Mouse (Mus musculus) erythroblast, embryonic 14.5 days (primary cell): ENCODE data around the gene Trim26. TPM values are rescaled to one million over a fixed set of nuclear protein-coding genes. Genes with fewer than 3 reads are reported as not detected.

Experiments
- H3K27me3 ChIP-seq: 2 replicates; pipeline ENCODE4 v1.6.1; 2012; ENCODE audit warnings: inconsistent platforms; ENCODE audit not compliant: control insufficient read depth
- H3K36me3 ChIP-seq: 2 replicates; pipeline ENCODE4 v1.6.1; 2012; ENCODE audit warnings: mild to moderate bottlenecking, inconsistent platforms; ENCODE audit not compliant: control insufficient read depth
- H3K4me1 ChIP-seq: 2 replicates; pipeline ENCODE4 v1.6.1; 2012; ENCODE audit warnings: inconsistent platforms; ENCODE audit not compliant: control insufficient read depth
- H3K4me3 ChIP-seq: replicated peaks from 2 replicates; pipeline ENCODE3; 2012; ENCODE audit warnings: moderate library complexity, mild to moderate bottlenecking, inconsistent platforms
- H3K9me3 ChIP-seq: 2 replicates; pipeline ENCODE4 v1.6.1; 2012; ENCODE audit warnings: low read length, inconsistent platforms, mixed read lengths; ENCODE audit not compliant: control insufficient read depth
- GATA1 ChIP-seq: IDR thresholded peaks from 2 replicates; pipeline ENCODE4 v1.6.1; 2012; ENCODE audit warnings: low read length, inconsistent platforms, mixed read lengths
- TAL1 ChIP-seq: IDR thresholded peaks from 3 replicates; pipeline ENCODE4 v1.6.1; 2012; ENCODE audit warnings: low read length, inconsistent platforms, mixed read lengths
- polyA plus RNA-seq: library from polyadenylated mRNA; stranded (reverse); fragments of >175 nt; gene quantifications from 2 replicates; pipeline ENCODE4 v1.2.3, GENCODE M21; 2012

Trim26 gene
- polyA plus RNA-seq, 1 experiment, result 2.5 TPM

DNA sequence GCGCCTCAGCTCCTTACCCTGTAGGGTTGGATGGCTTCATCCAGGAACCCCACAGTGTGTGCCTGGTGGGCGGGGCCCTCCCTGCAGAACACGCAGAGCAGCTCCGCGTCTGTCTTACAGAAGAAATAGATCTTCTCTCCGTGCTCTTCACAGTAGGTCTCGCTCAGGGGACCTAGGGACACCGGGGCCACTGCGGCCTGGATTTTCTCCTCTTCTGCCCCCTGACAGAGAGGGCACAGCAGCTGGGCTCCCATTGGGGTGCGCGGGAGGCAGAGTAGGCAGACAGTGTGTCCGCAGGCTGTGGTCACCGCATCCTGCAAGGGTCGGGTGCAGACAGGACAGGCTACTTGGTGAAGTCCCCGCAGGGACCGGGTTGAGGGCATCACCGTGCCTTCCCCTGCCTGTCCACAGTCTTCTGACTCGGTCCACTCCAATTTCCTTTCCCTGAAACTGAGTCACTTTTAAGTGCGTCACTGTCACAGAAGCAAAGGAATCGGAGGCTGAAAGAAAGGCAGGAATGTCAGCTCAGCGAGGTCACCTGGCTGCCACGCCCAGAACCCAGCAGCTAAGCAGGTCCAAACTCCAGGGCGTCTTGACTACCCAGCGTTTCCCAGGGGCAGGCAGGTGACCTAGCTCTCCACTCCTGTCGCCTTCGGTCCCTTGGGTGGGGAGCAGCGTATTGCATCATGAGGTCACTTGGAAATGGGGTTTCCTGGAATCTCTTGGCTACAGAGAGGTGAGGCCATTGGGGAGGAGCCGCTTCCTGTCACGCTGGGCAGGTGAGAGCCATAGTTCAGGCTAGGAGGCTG is 30.0 kb downstream of the Trim26 start, which contains the start of gene Trim15:
Gene Trim15 (minus strand): TSS at position 492 of the 809 bp plus-strand sequence.
- peaks cover 64% of the 10 kb centered on the region for H3K4me1 ChIP-seq
- TF ChIP-seq GATA1, result no peak
- no peak for TF ChIP-seq TAL1
- H3K9me3 ChIP-seq, result no peaks in the 10 kb centered on the region
- peaks cover 25% of the 10 kb centered on the region for H3K36me3 ChIP-seq
- H3K27me3 ChIP-seq, result peaks cover 55% of the 10 kb centered on the region
- peak within 1 kb of the TSS; percentile 64 for H3K4me3 ChIP-seq

DNA sequence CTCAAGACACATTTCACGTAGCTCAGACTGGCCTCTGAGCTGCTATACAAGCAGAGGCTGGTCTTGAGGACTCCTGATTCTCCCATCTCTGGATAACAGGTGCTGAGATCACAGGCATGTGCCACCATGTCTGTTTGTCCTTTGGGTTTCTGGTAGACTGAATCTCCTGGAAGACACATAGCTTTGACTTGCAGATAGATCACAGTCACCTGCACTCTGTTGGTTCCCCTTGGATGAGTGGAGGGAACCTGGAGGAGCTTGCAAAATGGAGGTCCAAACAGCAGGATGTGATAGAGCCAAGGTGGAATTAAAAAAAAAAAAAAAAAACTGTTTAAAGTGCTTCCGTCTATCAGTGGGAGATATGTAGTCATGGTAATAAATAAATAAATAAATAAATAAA is 31.9 kb downstream of the Trim26 start:
- TF ChIP-seq TAL1, result no peak
- no peak for TF ChIP-seq GATA1
- H3K4me3 ChIP-seq, result peak overlapping the region; percentile 79
- no peaks in the 10 kb centered on the region for H3K9me3 ChIP-seq
- H3K27me3 ChIP-seq, result peaks cover 36% of the 10 kb centered on the region
- H3K36me3 ChIP-seq, result peaks cover 43% of the 10 kb centered on the region
- H3K4me1 ChIP-seq, result peaks cover 78% of the 10 kb centered on the region

DNA sequence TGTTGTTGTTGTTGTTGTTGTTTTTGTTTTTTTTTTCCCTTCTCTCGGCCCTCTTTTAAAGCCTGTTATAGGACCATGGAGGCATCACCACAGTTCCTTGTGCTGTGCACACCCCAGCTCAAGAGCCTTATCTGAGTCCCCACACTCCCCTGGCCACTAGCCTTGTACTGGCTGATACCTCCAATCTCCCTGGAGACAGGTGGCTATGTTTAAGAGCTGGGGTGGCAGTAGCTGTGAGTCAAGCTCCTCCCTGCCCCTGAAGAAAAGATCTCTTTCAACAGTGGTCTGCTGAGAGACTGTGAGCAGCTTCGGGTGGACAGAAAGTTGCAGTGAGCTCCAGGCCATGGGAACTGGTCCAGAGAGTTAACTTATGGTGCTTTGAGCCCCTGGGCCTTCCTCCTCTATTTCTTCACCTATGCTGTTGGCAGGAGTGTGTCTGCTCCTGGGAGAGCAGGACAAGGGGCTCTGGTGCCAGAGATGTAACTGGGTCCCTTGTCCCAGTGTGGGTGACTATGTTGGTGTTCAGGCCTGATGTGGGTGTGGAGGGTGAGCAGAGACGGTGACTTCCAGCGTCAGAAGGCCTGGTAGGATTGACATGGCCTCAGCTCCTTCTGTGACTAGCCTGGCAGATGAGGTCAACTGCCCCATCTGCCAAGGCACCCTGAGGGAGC is 32.5 kb downstream of the Trim26 start, which contains the start of gene Trim10:
Gene Trim10 (plus strand): TSS at position 291 of the 671 bp plus-strand sequence.
- Histone ChIP-seq H3K36me3 (peaks cover 49% of the 10 kb centered on the region), H3K27me3 (peaks cover 30% of the 10 kb centered on the region), H3K4me3 (peak within 1 kb of the TSS; percentile 79), H3K9me3 (no peaks in the 10 kb centered on the region), H3K4me1 (peaks cover 78% of the 10 kb centered on the region)
- TF ChIP-seq GATA1 (peak; percentile 99), TAL1 (peak; percentile 99)

DNA sequence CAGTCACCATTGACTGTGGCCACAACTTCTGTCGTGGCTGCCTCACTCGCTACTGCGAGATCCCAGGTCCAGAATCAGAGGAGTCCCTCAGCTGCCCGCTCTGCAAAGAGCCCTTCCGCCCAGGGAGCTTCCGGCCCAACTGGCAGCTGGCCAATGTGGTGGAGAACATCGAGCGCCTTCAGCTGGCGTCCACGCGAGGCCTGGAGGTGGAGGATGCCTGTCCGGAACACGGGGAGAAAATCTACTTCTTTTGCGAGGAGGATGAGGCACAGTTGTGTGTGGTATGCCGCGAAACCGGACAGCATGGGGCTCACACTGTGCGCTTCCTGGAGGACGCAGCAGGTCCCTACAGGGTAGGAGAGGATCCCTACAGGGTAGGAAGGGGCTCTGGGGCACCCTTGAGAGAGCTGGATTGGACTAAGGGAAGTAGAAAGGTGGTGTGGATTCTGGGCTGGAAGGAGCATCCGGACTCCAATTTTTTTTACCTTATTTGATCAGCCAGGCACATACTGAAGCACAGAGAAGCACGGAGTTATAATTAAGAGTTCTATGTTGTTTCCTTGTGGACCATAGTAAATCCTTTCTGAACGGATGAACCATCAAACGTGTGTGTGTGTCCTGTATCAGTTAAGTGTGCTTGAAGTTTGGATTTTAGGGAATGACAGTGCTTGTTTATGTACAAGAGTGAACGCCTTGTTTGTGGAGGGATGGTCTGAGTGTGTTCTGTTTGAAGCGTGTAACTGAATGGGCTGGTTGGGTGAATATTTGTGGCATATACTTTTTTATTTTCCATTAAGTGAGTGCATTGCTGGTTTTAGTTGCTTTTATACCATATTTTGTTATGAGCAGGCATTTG is 33.2 kb downstream of the Trim26 start:
- Histone ChIP-seq H3K4me3 (peak overlapping the region; percentile 79), H3K36me3 (peaks cover 57% of the 10 kb centered on the region), H3K4me1 (peaks cover 78% of the 10 kb centered on the region), H3K9me3 (no peaks in the 10 kb centered on the region), H3K27me3 (peaks cover 22% of the 10 kb centered on the region)
- TF ChIP-seq GATA1 (no peak), TAL1 (no peak)

DNA sequence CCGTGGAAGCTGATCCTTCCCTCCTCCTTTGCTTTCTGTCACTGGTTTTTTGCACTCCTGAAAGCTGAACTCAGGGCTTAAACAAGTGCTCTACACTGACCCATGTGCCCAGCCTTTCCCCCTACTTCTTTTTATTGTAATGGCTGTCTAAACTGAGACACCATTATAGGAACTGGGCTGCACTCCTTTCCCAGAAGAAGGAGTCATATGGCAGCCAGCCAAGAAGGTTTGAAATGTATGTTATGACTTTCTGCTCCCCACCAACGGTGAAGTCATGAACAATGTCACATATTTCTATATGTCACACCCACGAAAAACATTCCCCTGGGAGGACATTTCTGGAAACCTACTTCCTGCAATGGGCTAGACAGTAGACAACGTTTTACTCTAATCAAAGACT is 37.7 kb downstream of the Trim26 start:
- Histone ChIP-seq H3K4me3 (peak overlapping the region; percentile 46), H3K36me3 (peaks cover 94% of the 10 kb centered on the region), H3K4me1 (peaks cover 61% of the 10 kb centered on the region), H3K9me3 (no peaks in the 10 kb centered on the region; the same call in 1 of the 2 replicates), H3K27me3 (no peaks in the 10 kb centered on the region; the same call in 1 of the 2 replicates)
- no peak for TF ChIP-seq TAL1
- no peak for TF ChIP-seq GATA1

DNA sequence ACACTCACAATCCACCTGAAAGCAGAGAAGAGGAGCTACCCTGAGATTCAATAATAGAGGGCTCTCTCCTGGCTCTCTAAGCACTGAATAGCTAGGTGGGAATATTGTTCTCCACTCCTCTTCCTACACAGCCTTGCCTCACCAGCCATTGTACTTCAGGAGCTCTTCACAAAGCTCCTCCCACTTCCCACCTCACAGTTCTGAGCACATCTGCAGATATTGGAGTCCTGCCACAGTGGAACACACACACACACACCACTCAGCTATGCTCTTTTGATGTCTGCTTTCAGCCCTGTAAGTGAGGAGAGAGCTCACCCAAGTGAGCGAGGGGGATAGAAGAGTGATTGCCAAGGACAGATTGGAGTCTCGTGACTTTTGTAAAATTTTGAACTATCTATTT is 46.4 kb downstream of the Trim26 start:
- H3K4me1 ChIP-seq, result peaks cover 11% of the 10 kb centered on the region
- no peaks in the 10 kb centered on the region for H3K9me3 ChIP-seq
- peaks cover 26% of the 10 kb centered on the region for H3K27me3 ChIP-seq
- H3K4me3 ChIP-seq, result no peak overlapping the region
- TF ChIP-seq TAL1 (no peak), GATA1 (no peak)
- peaks cover 8% of the 10 kb centered on the region for H3K36me3 ChIP-seq

DNA sequence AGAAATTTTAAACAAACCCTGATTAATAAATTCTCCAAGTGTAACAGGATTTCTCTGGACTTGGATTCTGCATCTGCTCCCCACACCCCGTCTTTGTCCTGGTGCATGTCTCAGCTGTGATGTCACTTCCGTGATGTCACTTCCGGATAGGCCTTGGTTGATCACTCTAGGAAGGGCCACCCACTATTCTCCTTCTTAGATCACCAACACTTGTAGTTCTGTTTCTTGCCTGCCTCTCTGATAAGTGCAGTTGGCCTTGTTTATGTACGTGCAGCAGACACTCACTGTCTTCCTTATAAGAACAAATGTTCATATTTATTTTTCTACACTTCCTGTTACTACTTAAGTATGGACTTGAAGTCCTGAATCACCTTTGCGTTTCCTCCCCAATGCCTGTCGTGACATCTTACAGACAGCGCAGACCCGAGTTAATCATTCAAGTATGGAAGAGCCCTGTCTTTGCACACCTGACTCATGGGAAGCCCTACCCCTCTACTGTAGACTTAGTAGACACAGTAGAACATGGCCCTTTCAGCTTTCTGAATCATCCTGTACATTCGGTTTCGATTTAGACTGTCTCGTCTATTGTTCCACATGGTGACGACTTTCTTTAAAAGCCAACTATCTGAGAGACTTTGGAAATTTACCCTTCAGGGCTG is 48.3 kb downstream of the Trim26 start:
- TF ChIP-seq GATA1, result no peak
- no peak for TF ChIP-seq TAL1
- H3K4me1 ChIP-seq, result peaks cover 6% of the 10 kb centered on the region

More for the DNA sequence above, 48.3 kb downstream of the Trim26 start:
- Histone ChIP-seq H3K36me3 (no peaks in the 10 kb centered on the region), H3K27me3 (peaks cover 42% of the 10 kb centered on the region), H3K9me3 (no peaks in the 10 kb centered on the region), H3K4me3 (no peak overlapping the region)
